Mouse (Mus musculus): ENCODE data around the gene Lpar1.
A peak's percentile ranks its signal among the peaks of the same experiment; 100 is the strongest.
"Not testable (repeated sequence)": the region's sequence is repeated elsewhere in the genome, so short reads cannot be mapped to it uniquely, and the experiment has no call there.

Lpar1 gene

DNA sequence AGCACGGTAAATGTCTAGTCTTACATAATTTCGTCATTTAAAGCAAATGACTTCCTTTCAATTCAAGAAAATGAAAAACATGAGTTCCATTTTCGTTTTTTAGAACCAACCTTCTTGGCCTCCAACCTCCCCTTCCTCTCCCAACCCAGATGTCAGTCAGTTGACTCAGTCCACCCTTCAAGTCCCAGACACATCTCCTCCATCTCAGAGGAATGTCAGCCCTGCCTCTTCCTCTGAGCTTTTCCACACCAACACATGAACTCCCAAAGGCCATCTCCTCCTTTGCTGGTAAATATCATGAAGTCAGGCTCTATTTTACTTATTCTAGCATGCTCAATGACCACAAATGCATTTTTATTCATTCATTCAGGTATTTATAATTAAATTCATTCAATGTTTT lies 10.5 kb downstream of the Lpar1 start:
- no peak for DNase-seq

DNA sequence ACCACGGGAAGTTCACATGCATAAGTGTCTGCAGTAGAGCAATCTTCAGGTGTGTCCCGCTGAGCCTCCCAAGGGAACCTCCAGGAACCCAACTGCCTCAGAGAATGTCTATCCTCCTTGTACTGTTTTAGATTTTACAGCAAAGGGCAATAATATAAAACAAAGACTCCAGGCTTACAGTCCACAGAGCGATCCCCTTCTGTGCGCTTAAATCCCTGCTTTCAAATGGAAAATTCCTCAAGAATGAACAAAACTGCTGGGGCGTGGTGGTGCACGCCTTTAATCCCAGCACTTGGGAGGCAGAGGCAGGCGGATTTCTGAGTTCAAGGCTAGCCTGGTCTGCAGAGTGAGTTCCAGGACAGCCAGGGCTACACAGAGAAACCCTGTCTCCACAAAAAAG lies 11.0 kb downstream of the Lpar1 start:
- DNase-seq: not testable (repeated sequence)

DNA sequence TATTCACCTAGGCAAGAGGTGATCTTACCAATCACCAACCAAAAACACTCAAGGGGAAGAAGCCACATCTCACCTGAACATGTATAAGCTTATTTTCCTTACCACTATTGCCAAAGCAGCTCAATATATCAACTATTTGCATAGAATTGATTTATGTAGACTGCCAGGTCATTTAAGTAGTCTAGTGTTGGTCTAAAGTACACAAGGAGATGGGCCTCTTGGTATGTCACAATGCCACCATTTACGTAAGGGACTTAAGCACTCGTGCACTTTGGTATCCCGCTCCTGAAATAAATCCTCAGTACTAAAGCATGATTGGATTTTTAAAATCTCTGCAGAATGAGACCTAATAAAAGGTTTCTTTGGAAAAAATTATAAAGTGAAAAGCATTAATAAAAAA lies 12.9 kb downstream of the Lpar1 start:
- no peak for DNase-seq

DNA sequence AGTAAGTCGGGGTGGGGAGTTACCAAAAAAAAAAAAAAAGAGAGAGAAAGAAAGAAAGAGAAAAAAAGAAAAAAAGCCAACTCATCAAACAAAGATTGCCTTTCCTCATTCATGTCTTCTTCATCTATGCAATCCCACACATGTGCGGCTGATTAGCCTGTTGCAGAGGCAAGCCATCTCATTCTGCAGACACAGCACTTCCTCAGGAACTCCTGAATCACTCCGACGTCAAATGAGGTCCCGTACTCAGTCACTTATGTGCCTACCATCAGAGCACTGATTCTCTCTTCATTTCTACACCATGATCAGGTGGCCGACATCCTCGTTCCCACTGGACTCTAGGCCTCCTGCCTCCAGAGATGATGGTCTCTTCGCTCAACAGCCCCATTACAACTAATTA lies 13.3 kb downstream of the Lpar1 start:
- DNase-seq: no peak

DNA sequence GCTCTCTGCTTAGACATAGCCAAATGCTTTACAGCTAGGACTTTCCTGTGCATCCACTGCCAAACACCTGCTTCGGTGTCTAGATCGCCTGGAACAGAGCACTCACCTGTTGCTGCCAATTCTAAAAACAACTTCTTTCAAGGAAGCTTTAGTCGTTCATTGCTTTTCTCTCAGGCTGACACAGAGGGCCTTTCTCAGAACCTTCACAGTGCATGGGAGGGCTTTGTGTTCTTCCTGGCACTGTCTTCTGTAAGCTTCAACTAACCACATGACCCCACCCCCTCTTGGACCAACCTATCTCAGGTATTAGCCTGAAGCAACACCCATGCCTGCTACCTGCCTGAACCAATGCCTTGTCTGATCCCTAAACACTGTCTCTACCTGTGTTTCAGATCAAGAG lies 15.0 kb downstream of the Lpar1 start:
- no peak for DNase-seq

DNA sequence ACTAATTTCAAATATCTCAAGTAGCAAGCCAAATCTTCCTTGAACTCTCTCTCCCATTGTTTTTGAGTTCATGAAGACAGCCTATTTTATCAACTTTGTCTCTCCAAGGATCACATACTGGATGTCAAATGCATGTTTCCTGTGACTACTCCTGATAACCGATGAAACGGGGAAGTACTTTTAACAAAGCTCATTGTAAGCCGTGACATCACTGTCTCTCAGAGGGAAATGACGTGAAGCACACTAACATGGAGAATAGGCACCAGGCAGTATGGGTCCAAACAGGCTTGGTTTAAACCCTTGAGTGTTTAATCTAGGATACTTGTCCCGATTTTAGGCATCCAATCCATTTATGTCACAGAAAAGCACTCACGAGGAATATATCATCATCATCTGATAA lies 17.9 kb downstream of the Lpar1 start:
- DNase-seq: no peak

DNA sequence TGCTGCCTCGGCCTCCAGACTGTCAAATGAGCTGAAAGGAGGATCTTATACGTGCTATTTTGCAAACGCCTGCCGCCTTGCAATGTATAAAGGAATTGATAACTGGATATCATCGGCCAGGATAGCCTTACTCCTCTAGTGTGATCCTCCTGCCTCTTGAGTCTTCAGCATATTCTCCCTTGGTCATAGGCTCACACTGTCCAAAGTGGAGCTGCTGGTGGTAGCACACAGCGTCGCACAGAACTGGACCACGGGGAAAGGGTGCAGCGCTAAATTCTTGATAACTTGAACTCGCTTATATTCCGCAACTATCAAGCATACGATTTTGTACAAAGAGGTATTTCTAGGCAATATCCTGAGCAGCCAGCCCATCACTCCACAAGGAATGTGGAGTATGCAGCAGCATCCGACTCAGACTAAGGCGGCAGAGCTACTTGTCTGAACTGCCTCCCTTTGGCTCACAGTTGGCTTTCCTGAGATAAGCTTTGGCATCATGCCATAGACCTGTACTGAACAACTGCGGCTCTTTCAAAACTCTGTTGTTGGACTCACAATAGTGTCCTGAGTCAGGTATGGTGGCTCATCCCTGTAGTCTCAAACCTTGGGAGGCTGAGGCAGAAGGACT lies 18.9 kb downstream of the Lpar1 start:
- DNase-seq: peak; percentile 3

DNA sequence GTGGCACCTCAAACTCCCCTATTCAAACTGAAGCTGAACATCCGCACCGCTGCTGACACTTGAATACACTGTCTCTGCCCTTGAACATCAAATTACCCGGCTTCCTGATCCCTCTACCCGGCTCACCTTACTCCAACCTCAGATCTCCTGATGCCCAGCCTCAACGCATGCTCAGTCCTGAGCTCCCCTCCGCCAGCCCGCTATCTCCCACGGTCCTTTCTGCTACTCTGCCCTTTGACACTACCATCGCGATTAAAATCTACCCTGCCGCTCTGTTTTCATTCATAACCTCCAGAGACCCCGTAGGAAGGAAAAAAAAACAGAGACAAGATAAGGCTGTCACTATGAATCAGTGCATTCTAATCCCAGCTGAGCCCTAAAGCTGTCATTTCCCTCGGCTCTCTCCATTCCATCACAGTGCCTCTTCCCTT lies 19.5 kb downstream of the Lpar1 start:
- DNase-seq: no peak

DNA sequence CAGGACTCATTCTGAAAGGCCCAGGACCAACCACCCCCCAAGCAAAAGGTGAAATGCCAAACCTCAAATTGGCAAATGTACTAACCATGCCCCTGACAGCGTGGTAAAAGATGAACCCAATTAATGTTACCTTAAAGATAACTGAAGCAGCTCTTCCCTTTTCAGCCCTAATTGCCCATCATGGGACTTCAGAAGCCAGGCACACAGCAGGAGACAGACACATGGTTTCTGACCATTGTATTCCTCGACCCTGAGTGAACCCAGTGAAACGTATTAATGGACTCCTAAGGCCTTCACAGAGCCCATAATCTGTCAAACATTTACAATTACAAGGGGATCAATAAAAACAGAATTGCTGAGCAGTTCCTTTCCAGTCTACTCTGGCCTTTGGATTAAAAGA lies 20.2 kb downstream of the Lpar1 start:
- no peak for DNase-seq

DNA sequence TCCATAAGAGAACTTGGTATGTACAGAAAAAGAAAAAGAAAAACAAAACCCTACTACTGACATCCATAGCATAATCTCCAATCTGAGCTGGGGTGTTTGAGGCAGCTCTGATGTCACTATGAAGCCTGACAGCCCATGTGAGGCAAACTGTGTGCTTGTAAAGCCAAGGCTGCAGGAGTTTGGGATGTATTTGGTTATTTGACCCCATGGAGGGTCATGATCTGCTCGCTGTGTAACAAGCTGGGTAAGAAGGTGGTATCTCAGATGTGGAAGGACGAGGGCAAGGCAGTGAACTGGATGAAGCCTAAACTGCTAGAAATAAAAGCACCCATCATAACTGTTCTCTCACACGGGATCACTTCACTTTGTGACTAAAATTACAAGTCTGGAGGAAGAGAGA lies 21.4 kb downstream of the Lpar1 start:
- no peak for DNase-seq

DNA sequence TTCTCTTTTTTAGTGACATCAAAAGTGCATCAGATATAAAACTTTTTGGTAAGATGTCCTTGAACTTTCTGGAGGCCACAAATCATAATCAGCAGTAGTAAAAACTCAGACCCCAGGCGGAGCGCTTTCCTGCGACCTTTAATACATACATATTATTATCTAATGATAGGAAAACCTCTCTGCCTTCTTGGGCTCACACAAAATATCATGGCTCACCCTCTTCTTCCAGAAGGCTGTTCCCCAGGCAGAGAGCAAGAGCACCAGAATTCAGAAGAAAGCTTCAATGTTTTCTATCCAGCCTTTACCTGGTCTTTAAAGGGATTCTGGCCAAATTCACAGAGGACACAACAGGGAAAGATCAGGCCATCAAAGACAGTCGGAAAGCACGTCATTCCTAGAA lies 23.0 kb downstream of the Lpar1 start:
- no peak for DNase-seq

DNA sequence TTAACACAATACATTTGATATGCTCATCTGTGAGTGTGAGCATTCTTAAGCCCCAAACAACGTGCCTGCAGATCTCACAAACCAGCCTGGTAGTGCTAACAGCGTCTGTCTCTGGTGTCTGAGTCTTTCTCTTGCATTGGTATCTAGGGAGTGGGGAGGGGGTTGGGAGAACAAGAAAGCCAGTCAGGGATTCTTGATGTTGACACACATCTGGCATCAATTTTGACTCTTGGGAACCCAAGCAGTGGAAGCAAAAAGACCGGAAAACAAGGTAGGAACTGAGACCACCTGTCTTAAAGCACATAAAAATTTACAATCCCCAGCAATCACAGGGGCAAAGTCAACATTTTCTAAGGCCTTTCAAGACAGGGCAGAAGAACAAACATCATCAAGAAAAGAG lies 23.4 kb downstream of the Lpar1 start:
- DNase-seq: no peak

DNA sequence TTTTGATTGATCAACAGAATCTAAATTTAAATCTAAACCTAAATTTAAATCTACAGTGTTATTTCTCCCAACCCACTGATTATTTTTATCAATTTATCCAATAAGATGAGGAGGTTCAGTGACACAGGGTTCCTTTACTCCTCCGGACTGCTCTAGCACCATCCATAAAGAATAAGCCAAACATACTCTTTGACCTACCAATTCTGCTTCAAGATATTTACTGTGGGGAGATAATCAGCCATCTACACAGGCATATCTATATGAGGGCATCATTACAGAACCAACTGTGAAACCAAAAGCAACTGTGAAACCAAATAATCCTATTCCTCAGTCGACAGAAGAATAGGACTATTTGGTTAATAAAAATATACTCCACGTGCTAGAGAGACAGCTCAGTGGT lies 25.8 kb downstream of the Lpar1 start:
- no peak for DNase-seq

DNA sequence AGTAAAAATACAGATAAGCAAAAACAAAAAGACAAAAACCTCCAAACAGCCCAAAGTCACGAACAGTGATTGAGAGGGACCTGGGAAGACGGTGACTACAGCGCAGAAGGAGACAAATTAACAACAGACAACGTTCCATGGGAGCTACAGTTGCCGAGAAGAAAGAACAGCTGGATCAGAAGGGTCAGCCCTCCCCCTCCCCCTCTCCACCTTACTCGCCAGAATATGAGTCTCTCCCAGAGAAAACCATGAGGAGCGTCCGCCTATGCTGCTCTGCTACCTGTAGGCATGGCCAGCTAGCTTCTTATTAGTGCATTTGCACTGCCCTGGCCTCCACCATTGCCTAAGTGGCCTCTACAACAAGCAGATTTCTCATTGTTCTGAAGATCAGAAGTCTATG lies 32.6 kb downstream of the Lpar1 start:
- DNase-seq: no peak

DNA sequence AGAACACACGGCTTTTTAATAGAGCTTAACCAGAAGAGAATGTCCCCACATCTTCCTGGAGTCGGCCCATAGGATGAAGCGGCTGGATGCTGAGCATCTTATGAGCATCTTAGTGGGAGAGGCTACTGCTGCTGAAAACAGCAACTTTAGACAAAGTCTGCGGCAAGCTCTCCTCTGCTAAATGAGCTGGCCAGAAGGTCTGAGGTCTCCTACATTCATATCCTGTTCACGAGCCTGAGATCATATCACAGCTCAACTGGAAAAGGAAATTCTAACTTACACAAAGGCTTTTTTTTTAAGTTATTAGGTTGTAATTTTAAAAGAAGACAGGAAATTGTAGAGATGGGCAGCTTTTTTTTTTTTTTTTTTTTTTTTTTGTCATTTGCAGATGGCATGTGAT lies 33.2 kb downstream of the Lpar1 start:
- no peak for DNase-seq

DNA sequence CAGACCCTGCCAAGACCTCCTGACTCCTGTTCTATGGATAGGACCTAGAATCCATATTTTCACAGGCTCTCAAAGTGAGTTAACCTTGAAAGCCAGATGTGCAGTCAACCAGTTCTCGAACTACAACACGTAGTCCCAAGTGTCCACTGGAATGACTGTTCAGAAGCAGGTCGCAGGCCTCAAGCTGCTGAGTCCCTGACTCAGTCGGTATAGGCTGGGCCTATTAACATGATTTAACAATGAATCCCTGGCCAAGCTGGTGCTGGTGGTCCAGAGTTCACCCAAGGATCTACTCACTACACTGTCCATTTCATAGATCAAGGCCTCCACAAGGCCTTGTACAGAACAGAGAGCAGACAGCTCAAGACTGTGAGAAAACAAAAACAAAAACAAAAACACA lies 33.8 kb downstream of the Lpar1 start:
- DNase-seq: no peak

DNA sequence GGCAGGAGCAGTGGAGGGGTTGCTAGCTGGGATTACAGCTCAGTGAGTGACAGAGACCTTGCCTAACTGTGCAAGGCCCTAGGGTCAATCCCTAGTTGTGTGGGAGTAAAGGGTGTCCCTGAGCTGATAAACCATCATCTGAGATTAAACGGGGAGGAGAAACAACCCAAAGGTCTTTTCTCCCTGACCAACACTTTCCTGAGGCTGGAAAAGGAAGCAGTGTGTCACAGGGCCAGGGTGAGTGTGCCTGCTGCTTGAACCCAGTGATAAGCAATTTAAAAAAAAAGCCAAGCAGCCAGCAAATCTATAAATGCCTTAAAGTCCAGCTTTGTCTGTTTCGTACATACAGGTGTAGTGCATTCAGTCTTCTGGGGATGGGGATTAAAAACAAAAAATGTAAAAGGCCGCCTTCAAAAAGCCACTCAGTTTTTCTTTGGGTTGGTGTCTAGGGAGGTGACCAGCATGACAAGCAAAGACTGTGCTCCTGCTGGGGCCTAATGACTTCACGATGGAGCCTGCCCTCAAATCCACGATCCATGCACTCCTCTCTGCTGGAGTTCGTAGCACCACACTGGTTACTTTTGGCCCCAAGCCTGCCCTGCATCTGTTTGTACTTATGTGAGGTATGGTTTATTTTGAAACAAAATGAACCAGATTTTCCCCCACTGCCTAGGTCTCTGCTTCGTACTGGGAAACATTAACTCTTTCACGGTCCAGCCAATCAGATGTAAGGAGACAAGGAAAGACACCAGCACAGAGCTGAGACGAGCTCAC lies 35.3 kb downstream of the Lpar1 start:
- DNase-seq: no peak

DNA sequence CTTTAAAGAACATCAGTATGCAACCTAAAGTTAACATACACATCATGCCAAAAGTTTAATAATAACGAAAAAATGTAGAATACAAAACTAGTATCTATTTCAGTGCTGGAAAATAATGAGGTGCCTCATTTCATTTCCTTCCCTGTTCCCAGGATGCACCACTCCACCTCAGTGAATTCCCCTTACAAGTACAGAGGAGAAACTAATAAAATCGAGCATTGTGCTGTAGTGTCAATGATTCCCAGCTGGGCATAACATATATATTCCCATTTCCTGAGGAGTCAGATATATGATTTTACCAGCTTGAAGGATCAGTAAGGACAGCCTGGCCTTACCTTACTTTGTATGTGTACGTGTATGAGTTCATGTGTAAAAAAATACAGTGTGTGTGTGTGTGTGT lies 36.9 kb downstream of the Lpar1 start:
- DNase-seq: no peak

DNA sequence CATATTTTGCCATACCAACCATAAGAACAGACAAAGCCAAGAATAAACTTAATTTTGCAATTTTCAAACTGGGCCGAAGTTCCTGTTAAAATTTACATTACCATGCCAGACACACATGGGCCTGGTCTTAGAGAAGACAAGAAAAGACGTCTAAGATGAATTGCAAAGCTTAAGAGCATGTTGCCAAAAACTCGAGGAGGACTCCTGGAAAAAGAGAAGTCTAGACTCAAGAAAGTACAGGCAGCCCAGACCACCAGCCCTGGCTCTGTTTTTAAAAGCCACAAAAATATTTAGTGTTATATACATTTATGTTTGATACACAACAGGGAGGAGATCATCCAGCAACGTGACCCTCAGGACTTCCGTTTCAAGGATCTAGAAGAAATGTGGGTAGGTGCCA lies 37.5 kb downstream of the Lpar1 start:
- no peak for DNase-seq

DNA sequence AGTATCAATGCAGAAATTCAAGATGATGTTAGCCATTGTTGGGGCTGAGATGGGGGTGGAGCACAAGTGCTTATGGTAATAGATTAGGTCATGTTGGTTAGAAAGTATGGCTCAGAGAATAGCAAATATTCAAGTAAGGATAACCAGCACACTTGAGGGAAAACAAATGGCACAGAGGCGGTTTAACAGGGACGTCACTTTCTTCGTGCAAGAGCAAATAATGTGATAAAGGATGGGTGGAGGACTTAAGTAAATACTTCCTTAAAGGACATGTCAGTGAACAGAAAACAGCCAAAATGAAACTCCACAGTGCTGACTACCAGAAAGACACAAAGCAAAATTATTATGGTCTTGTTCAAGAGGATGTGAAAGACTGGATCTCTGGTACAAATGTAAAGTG lies 42.1 kb downstream of the Lpar1 start:
- DNase-seq: no peak

DNA sequence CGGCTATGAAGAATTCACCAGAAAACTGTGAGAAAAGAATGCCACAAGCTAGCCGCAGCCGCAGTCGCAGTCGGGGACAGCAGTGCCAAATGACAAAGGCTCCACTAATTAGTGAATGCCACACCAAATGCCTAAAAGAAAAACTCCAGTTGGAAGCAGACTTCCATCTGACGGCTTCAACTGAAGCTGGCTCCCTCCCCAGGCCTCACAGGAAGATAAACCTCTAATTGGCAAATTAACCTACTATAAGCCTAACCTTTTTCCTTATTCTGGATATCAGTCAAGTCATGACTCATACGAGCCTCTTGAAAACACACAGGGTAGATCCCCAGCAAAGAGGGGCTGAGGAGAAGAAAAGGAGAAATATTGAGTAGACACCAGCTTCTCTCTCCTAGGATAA lies 44.9 kb downstream of the Lpar1 start:
- no peak for DNase-seq

DNA sequence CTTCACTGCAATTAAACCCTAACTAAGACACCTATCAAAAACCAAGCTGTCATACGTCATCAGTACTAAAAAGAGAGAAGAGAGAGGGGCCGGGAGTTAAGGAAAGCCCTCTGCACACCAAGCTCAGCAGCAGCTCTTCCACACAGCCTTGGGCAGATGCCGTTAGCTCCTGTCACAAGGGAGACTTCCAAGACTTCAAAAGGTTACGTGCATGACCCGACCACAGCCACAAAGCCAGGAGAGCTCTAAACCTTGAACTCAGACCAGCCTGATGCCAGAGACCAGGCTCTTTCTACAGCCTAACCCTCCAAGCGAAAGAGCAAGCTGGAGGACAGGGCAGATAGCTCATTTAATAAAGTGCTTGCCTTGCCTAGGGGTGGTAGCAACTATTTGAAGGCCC lies 46.2 kb downstream of the Lpar1 start:
- DNase-seq: no peak

DNA sequence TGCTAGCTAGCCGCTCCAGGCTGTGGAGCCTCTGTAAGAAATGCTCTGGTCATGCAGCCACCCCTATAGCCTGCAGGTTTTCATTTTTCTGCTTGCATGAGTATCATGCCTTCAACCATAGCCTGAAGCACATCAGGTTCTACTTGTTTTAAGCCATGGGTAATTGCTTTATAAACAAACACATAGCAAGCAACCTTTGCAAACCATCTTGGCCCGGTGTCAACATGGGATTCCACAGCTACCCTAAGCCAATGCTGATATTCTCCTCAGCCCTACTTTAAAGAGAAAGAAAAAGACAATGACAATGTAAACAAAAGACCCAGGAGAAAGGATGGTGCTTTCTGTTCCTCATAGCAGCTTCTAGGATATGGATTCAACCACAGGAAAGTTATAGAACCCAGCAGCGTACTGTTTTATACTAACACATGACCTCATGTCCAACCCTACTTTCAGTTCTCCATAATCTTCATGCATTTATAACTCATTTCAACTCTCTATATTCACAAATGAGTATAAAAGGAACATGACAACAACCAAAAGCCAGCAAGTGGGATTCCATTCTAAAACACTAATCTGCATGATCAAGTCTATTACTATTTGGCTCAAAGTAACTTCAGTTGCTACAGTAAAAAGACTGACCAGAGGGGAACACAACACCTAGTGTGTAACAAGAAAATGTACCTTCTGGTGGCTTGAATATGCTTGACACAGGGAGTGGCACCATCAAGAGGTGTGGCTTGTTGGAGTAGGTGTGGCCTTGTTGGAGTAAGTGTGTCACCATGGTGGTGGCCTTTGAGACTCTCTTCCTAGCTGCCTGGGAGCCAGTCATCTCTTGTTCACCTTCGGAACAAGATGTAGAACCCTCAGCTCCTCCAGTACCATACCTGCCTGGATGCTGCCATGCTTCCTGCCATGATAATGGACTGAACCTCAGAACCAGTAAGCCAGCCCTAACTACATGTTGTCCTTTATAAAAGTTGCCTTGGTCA lies 46.9 kb downstream of the Lpar1 start:
- no peak for DNase-seq

DNA sequence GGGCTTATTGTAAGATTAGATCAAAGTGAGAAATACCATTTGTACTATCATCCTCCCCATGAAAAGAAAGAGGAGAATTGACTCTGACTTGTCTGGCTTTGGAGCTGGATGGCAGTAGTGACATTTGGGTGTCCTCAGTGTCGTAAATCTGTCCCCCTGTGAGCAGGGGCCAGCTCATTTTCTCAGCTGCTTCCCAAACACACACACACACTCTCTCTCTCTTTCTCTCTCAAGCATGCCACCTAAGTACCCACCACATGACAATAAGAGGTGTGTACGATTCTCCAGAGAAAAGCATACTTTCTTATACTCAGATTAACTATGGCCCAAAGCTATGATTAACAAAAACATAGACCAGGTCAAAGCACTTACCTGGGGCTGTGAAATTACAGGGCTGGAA lies 49.4 kb downstream of the Lpar1 start:
- DNase-seq: no peak
